Mouse (Mus musculus): ENCODE measurements at regions not wholly inside any gene's neighbourhood (a gene's known extent, or its start where the extent isn't known, plus 50 kb on each side); places are given as distances from the start of the nearest gene placed in this dataset.

DNA sequence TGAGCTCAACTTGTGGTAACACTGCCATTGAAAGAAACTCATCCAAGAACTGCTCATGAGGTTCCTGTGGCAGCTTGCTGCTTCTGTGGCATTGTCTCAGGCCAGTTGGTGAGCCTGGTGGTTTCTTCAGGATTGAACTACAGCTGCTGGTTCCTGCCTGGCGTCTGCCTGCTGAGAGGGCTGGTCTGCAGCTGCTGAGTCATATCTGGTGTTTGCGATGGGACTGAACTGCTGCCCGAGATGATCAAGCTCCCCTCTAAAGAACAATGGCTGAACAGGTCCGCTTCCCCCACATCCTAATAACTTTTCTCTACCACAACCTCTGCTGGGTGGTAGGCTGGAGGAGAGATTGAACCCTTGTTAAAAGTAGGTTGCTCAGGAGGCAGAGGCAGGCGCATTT is 57.4 kb upstream of the Ipo5 start:
- TF ChIP-seq MYOD1 (IDR thresholded peaks at IDR 0.05; ENCODE audit: control insufficient read depth, insufficient read length, low read depth) (no peak), CTCF (IDR thresholded peaks at IDR 0.05; ENCODE audit: control insufficient read depth, insufficient read depth, insufficient read length) (no peak), MAX (IDR thresholded peaks at IDR 0.05) (no peak), FOSL1 (IDR thresholded peaks at IDR 0.05; ENCODE audit: insufficient read depth, low read length, poor library complexity, severe bottlenecking) (no peak), CEBPB (IDR thresholded peaks at IDR 0.05; ENCODE audit: low read depth) (no peak), USF1 (IDR thresholded peaks at IDR 0.05; ENCODE audit: low read depth) (no peak), MYOG (IDR thresholded peaks at IDR 0.05; ENCODE audit: control insufficient read depth, extremely low read depth, insufficient read length) (no peak)

Data from C2C12 (cell line).